Mouse (Mus musculus): Measurements from ENCODE around the gene Atp13a5.

DNA sequence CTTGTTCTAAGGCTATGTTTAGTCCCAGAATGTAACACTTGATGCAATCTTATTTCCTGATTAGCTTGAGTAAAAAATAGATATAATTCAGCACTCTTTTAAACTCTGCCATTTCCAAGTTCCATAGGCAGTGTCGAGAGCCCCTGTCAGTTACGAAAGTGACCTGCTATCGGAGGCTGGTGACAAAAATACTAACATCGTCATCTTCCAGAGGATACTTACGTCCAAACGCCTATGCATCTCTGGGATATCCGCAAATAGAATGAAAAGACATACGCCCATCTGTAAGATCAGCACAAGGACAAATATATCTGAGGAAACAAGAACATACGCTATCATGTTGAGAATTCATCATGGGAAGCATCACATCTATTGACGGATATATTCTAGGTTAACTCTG is 28.8 kb upstream of the Atp13a5 start:
- no peak for TF ChIP-seq POLR2A (IDR thresholded peaks at IDR 0.05; ENCODE audit: insufficient read depth, low read length)
- TF ChIP-seq CTCF (IDR thresholded peaks at IDR 0.05; ENCODE audit: low read depth, low read length) = no peak

All from ES-Bruce4 (cell line).